Mouse (Mus musculus) bone marrow, adult 2 months (tissue): ENCODE measurements around the gene Coa3.

Source experiments
- CTCF ChIP-seq: fragments of 200-500 bp; IDR thresholded peaks from 2 replicates; pipeline ENCODE4 v1.5.1; 2011; ENCODE audit warnings: low read length, control low read depth; ENCODE audit not compliant: control insufficient read depth, insufficient read depth
- POLR2A ChIP-seq: fragments of 200-500 bp; IDR thresholded peaks from 2 replicates; pipeline ENCODE4 v1.6.1; 2011; ENCODE audit warnings: low read depth, mild to moderate bottlenecking, control low read depth, low read length, borderline replicate concordance; ENCODE audit not compliant: control insufficient read depth

- TF ChIP-seq CTCF (no peak), POLR2A (peak; percentile 35; the same call in 1 of the 2 replicates)
These were observed 18.7 kb downstream of the Coa3 start, which contains the start of gene Wnk4 for GRCm38 (mm10) chr11:101259948-101260825.
